Mouse (Mus musculus): ENCODE measurements around the gene Rab15.
"Not testable (repeated sequence)": the region's sequence is repeated elsewhere in the genome, so short reads cannot be mapped to it uniquely, and the experiment has no call there.

The Rab15 gene

GRCm38 (mm10) chr12:76822651-76823041, at the start of gene Rab15:
Gene Rab15, minus strand, starts transcription at chr12:76822908.
- DNase-seq: peak in 1 of 2 experiments; percentile 4

- no peak for DNase-seq
Measured at GRCm38 (mm10) chr12:76869561-76869960, 46.9 kb upstream of the Rab15 start.

GRCm38 (mm10) chr12:76868463-76869198, 45.9 kb upstream of the Rab15 start:
- DNase-seq: no peak

- no peak for DNase-seq
Measured at GRCm38 (mm10) chr12:76867586-76868280, 45.0 kb upstream of the Rab15 start.

- DNase-seq: no peak
Measured at GRCm38 (mm10) chr12:76865266-76865665, 42.6 kb upstream of the Rab15 start.

GRCm38 (mm10) chr12:76863651-76864050, 40.9 kb upstream of the Rab15 start:
- DNase-seq: no peak

- DNase-seq: not testable (repeated sequence)
Measured at GRCm38 (mm10) chr12:76858788-76859187, 36.1 kb upstream of the Rab15 start.

GRCm38 (mm10) chr12:76857087-76857486, 34.4 kb upstream of the Rab15 start:
- DNase-seq: no peak

- DNase-seq: no peak
Measured at GRCm38 (mm10) chr12:76853378-76854142, 30.9 kb upstream of the Rab15 start.

GRCm38 (mm10) chr12:76852419-76852818, 29.7 kb upstream of the Rab15 start:
- no peak for DNase-seq

GRCm38 (mm10) chr12:76844346-76845061, 21.8 kb upstream of the Rab15 start:
- DNase-seq: no peak

- no peak for DNase-seq
Measured at GRCm38 (mm10) chr12:76840081-76840480, 17.4 kb upstream of the Rab15 start.

GRCm38 (mm10) chr12:76839298-76839697, 16.6 kb upstream of the Rab15 start:
- no peak for DNase-seq

- DNase-seq: no peak
Measured at GRCm38 (mm10) chr12:76837844-76838650, 15.3 kb upstream of the Rab15 start.

GRCm38 (mm10) chr12:76837101-76837843, 14.6 kb upstream of the Rab15 start:
- DNase-seq: peak; percentile 96 to 97

GRCm38 (mm10) chr12:76832704-76833103, 10.0 kb upstream of the Rab15 start:
- peak; percentile 31 to 35 for DNase-seq

GRCm38 (mm10) chr12:76825283-76825682, 2.6 kb upstream of the Rab15 start:
- no peak for DNase-seq

- peak; percentile 28 to 30 for DNase-seq
Measured at GRCm38 (mm10) chr12:76822002-76822650, 582 bp downstream of the Rab15 start.

- no peak for DNase-seq
Measured at GRCm38 (mm10) chr12:76820615-76821014, 2.1 kb downstream of the Rab15 start.

GRCm38 (mm10) chr12:76819816-76820215, 2.9 kb downstream of the Rab15 start:
- DNase-seq: no peak

- no peak for DNase-seq
Measured at GRCm38 (mm10) chr12:76818908-76819307, 3.8 kb downstream of the Rab15 start.
